Mouse (Mus musculus) G1E-ER4 (cell line): ENCODE results near the gene Sgce. TPM values are rescaled to one million over a fixed set of nuclear protein-coding genes. Genes with fewer than 3 reads are reported as not detected.
A peak's percentile ranks its signal among the peaks of the same experiment; 100 is the strongest.

Experiments used
- GATA1 ChIP-seq: IDR thresholded peaks from one replicate; pipeline ENCODE4 v1.8.0; 2012; ENCODE audit warnings: low read length, inconsistent platforms
- polyA plus RNA-seq: library from polyadenylated mRNA; stranded (reverse); fragments of >175 nt; gene quantifications from 2 replicates; pipeline ENCODE4 v1.2.3, GENCODE M21; 2012

Sgce gene
- polyA plus RNA-seq, 1 experiment, result not detected

GRCm38 (mm10) chr6:4679981-4680380 is 67.0 kb downstream of the Sgce start:
- no peak for TF ChIP-seq GATA1

- TF ChIP-seq GATA1, result no peak
These were observed 69.6 kb downstream of the Sgce start for GRCm38 (mm10) chr6:4677356-4677761.

- TF ChIP-seq GATA1, result no peak
These were observed 81.9 kb downstream of the Sgce start for GRCm38 (mm10) chr6:4665154-4665553.

GRCm38 (mm10) chr6:4664313-4664712 is 82.7 kb downstream of the Sgce start:
- TF ChIP-seq GATA1, result peak; percentile 83

- no peak for TF ChIP-seq GATA1
These were observed 83.5 kb downstream of the Sgce start for GRCm38 (mm10) chr6:4663516-4663915.

GRCm38 (mm10) chr6:4658861-4659260 is 88.1 kb downstream of the Sgce start:
- TF ChIP-seq GATA1, result no peak

- TF ChIP-seq GATA1, result no peak
These were observed 91.1 kb downstream of the Sgce start for GRCm38 (mm10) chr6:4655924-4656323.

- TF ChIP-seq GATA1, result no peak
These were observed 91.5 kb downstream of the Sgce start for GRCm38 (mm10) chr6:4655466-4655865.

- no peak for TF ChIP-seq GATA1
These were observed 94.3 kb downstream of the Sgce start for GRCm38 (mm10) chr6:4652596-4653134.

- peak; percentile 31 for TF ChIP-seq GATA1
These were observed 99.7 kb downstream of the Sgce start for GRCm38 (mm10) chr6:4647351-4647750.

- no peak for TF ChIP-seq GATA1
These were observed 104.9 kb downstream of the Sgce start for GRCm38 (mm10) chr6:4642068-4642467.

GRCm38 (mm10) chr6:4634804-4635203 is 112.2 kb downstream of the Sgce start:
- TF ChIP-seq GATA1, result no peak

GRCm38 (mm10) chr6:4633189-4633588 is 113.8 kb downstream of the Sgce start:
- TF ChIP-seq GATA1, result no peak

GRCm38 (mm10) chr6:4631464-4631863 is 115.5 kb downstream of the Sgce start:
- TF ChIP-seq GATA1, result no peak

Other genes starting within 250 kb of the Sgce start
- gene Col1a2, start 242.4 kb downstream of the Sgce start, polyA plus RNA-seq, result 0.53 and 0.61 TPM in 2 replicates
- 12.3 and 17.6 TPM in 2 replicates for gene Casd1, start 146.4 kb downstream of the Sgce start, polyA plus RNA-seq
- gene Peg10, start 99 bp upstream of the Sgce start, polyA plus RNA-seq, result not detected in 2 replicates
- gene Ppp1r9a, start 155.7 kb upstream of the Sgce start, polyA plus RNA-seq, result 0.02 TPM in 1 of 2 replicates, not detected in the other